ENCODE assay signal across 10 mouse cellular contexts in the genomic region with DNA sequence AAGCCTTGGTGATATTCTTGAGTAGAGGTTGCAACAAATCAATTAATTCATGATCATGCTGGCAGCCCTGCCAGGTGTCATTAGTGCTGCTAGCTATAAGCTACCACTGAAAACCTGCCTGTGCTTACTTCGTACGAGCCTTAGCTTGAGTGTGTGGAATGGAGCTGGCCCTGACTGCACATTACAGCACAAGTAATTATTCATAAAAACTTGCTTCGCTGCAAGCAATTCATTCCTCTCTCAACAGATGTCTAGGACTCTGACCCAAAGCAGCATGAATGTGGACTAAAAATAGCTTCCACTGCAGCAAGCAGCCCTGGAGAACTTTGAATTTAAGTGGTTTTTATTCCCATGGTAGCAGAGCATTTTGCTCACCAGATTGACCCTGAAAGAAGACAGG.
DNase-seq lines count a peak whose midpoint lies in the region; ATAC-seq lines count a peak whose summit lies in the region.
"Had no signal": no experiment of that assay in that cellular context is flagged by ENCODE, and none has a peak within 500 bp of the region (broad histone marks: within the 10 kb centered on the region; RNA-seq: fewer than 3 reads in every experiment).

No protein-coding gene starts in this region.

- no peak overlapping the region for H3K4me3 ChIP-seq in embryonic facial prominence, embryonic 11.5 days (ENCODE audit: low read depth, low read length)
- no peak overlapping the region for H3K4me3 ChIP-seq in embryonic facial prominence, embryonic 10.5 days
- no peak overlapping the region for H3K4me3 ChIP-seq in midbrain, embryonic 11.5 days (ENCODE audit: low read depth, low read length)
- H3K4me3 ChIP-seq in midbrain, embryonic 10.5 days, result no peak overlapping the region
- H3K4me3 ChIP-seq in kidney, embryonic 16.5 days (ENCODE audit: low read length), result no peak overlapping the region
- H3K4me3 ChIP-seq: layer of hippocampus, adult 2 months had no signal

- no peaks in the 10 kb centered on the region for H3K36me3 ChIP-seq in embryonic facial prominence, embryonic 11.5 days (replicated peaks; ENCODE audit: control insufficient read depth, insufficient read depth, low read depth, low read length)
- no peaks in the 10 kb centered on the region for H3K36me3 ChIP-seq in embryonic facial prominence, embryonic 10.5 days (replicated peaks)
- H3K36me3 ChIP-seq in midbrain, embryonic 11.5 days (ENCODE audit: control insufficient read depth, insufficient read depth, low read length), result no peaks in the 10 kb centered on the region
- H3K36me3 ChIP-seq in midbrain, embryonic 10.5 days, result no peaks in the 10 kb centered on the region
- no peaks in the 10 kb centered on the region for H3K36me3 ChIP-seq in kidney, embryonic 16.5 days (ENCODE audit: insufficient read depth, low read length)

- no peak overlapping the region for H3K9ac ChIP-seq in embryonic facial prominence, embryonic 11.5 days (replicated peaks; ENCODE audit: low read length)
- no peak overlapping the region for H3K9ac ChIP-seq in midbrain, embryonic 11.5 days (ENCODE audit: low read length)
- H3K9ac ChIP-seq in kidney, embryonic 16.5 days (replicated peaks; ENCODE audit: low read length), result no peak overlapping the region
- H3K9ac ChIP-seq: liver, postnatal 0 days had no signal

- no peaks in the 10 kb centered on the region for H3K9me3 ChIP-seq in embryonic facial prominence, embryonic 11.5 days (replicated peaks; ENCODE audit: control insufficient read depth, low read length)
- peaks cover 8% of the 10 kb centered on the region for H3K9me3 ChIP-seq in embryonic facial prominence, embryonic 10.5 days
- peaks cover 3% of the 10 kb centered on the region; the same call in 1 of the 2 replicates for H3K9me3 ChIP-seq in midbrain, embryonic 11.5 days (ENCODE audit: control insufficient read depth, low read length)
- H3K9me3 ChIP-seq in midbrain, embryonic 10.5 days (replicated peaks), result peaks cover 10% of the 10 kb centered on the region
- peaks cover 6% of the 10 kb centered on the region for H3K9me3 ChIP-seq in kidney, embryonic 16.5 days (ENCODE audit: low read length)

- no peak overlapping the region for H3K4me2 ChIP-seq in embryonic facial prominence, embryonic 11.5 days (ENCODE audit: low read depth, low read length)
- no peak overlapping the region for H3K4me2 ChIP-seq in midbrain, embryonic 11.5 days
- H3K4me2 ChIP-seq in kidney, embryonic 16.5 days (replicated peaks; ENCODE audit: low read depth, low read length), result no peak overlapping the region

- peak; percentile 1 for DNase-seq in embryonic facial prominence, embryonic 11.5 days (ENCODE audit: low spot score)
- DNase-seq in embryonic facial prominence, embryonic 10.5 days (ENCODE audit: low spot score), result no peak
- peak; percentile 83 for DNase-seq in midbrain, embryonic 11.5 days (ENCODE audit: low spot score, missing footprints)
- DNase-seq in midbrain, embryonic 10.5 days (ENCODE audit: low spot score), result no peak
- DNase-seq in retina, postnatal 1 day, result peak; percentile 40
- no peak for DNase-seq in urinary bladder, postnatal 10 days (ENCODE audit: low spot score)
- DNase-seq: liver, postnatal 0 days had no signal

- H3K27me3 ChIP-seq in embryonic facial prominence, embryonic 11.5 days (ENCODE audit: control insufficient read depth, insufficient read depth, low read length), result no peaks in the 10 kb centered on the region
- H3K27me3 ChIP-seq in embryonic facial prominence, embryonic 10.5 days (replicated peaks; ENCODE audit: low read depth, poor library complexity, severe bottlenecking), result no peaks in the 10 kb centered on the region
- H3K27me3 ChIP-seq in midbrain, embryonic 11.5 days (ENCODE audit: control insufficient read depth, insufficient read depth, low read length), result no peaks in the 10 kb centered on the region
- H3K27me3 ChIP-seq in midbrain, embryonic 10.5 days (ENCODE audit: low read depth, poor library complexity, severe bottlenecking), result no peaks in the 10 kb centered on the region
- no peaks in the 10 kb centered on the region for H3K27me3 ChIP-seq in kidney, embryonic 16.5 days (ENCODE audit: insufficient read depth, low read length)

- no peak overlapping the region for H3K27ac ChIP-seq in embryonic facial prominence, embryonic 11.5 days (replicated peaks; ENCODE audit: low read depth, low read length)
- H3K27ac ChIP-seq in embryonic facial prominence, embryonic 10.5 days (replicated peaks), result no peak overlapping the region
- no peak overlapping the region for H3K27ac ChIP-seq in midbrain, embryonic 11.5 days (ENCODE audit: low read depth, low read length)
- no peak overlapping the region for H3K27ac ChIP-seq in midbrain, embryonic 10.5 days (replicated peaks)
- no peak overlapping the region for H3K27ac ChIP-seq in kidney, embryonic 16.5 days (ENCODE audit: low read length)
- H3K27ac ChIP-seq: layer of hippocampus, adult 2 months had no signal

- no peak; the same call in 1 of the 2 replicates for ATAC-seq in embryonic facial prominence, embryonic 11.5 days (replicated peaks; ENCODE audit: insufficient number of reproducible peaks, low FRiP score, low TSS enrichment, low read depth)
- ATAC-seq in midbrain, embryonic 11.5 days (ENCODE audit: low FRiP score), result no peak
- ATAC-seq in kidney, embryonic 16.5 days (ENCODE audit: low FRiP score, low TSS enrichment), result peak; percentile 42; the same call in 1 of the 2 replicates
- no peak for ATAC-seq in granulocyte monocyte progenitor cell, adult 5-6 weeks (replicated peaks; ENCODE audit: poor library complexity, severe bottlenecking)
- ATAC-seq: liver, postnatal 0 days had no signal

- WGBS in embryonic facial prominence, embryonic 11.5 days, result 44% methylated on average over 3 of the region's 3 CpGs
- WGBS in embryonic facial prominence, embryonic 10.5 days, result 70% methylated on average over 3 of the region's 3 CpGs
- 72% methylated on average over 3 of the region's 3 CpGs for WGBS in midbrain, embryonic 11.5 days
- 87% methylated on average over 3 of the region's 3 CpGs for WGBS in midbrain, embryonic 10.5 days
- 42% methylated on average over 3 of the region's 3 CpGs for WGBS in kidney, embryonic 16.5 days

- no peaks in the 10 kb centered on the region for H3K4me1 ChIP-seq in embryonic facial prominence, embryonic 11.5 days (ENCODE audit: control insufficient read depth, insufficient read depth, low read length)
- H3K4me1 ChIP-seq in embryonic facial prominence, embryonic 10.5 days, result no peaks in the 10 kb centered on the region
- H3K4me1 ChIP-seq in midbrain, embryonic 11.5 days (ENCODE audit: control insufficient read depth, insufficient read depth, low read length), result no peaks in the 10 kb centered on the region
- H3K4me1 ChIP-seq in midbrain, embryonic 10.5 days, result no peaks in the 10 kb centered on the region
- no peaks in the 10 kb centered on the region for H3K4me1 ChIP-seq in kidney, embryonic 16.5 days (ENCODE audit: insufficient read depth, low read length)

Comparison
In these comparisons a context has a peak if more than half of its experiments do, and no peak if none do; other contexts are left out.
1. DNase-seq: peak in embryonic facial prominence, embryonic 11.5 days (single experiment), midbrain, embryonic 11.5 days (single experiment) and retina, postnatal 1 day (single experiment); none in embryonic facial prominence, embryonic 10.5 days (single experiment), midbrain, embryonic 10.5 days (single experiment) and urinary bladder, postnatal 10 days (single experiment).